Mouse (Mus musculus): ENCODE measurements at regions not wholly inside any gene's neighbourhood (a gene's known extent, or its start where the extent isn't known, plus 50 kb on each side); places are given as distances from the start of the nearest gene placed in this dataset.

GRCm38 (mm10) chr9:30848249-30848648 is 74.0 kb downstream of the Adamts15 start:
- DNase-seq (ENCODE audit: low spot score in 2 of 2) = no peak
- intact Hi-C loops (cut with DNase I) = no loop called here

- no peak for DNase-seq (ENCODE audit: low spot score in 2 of 2)
- intact Hi-C loops (cut with DNase I) = no loop called here
These were observed 76.5 kb downstream of the Adamts15 start for GRCm38 (mm10) chr9:30845609-30846290.

- peak in 1 of 2 experiments; percentile 13 for DNase-seq (ENCODE audit: low spot score in 2 of 2)
These were observed 78.1 kb downstream of the Adamts15 start for GRCm38 (mm10) chr9:30844079-30844563.

GRCm38 (mm10) chr9:30834908-30835307 is 87.3 kb downstream of the Adamts15 start:
- intact Hi-C loops (cut with DNase I) = no loop called here
- no peak for DNase-seq (ENCODE audit: low spot score in 2 of 2)

More at GRCm38 (mm10) chr9:30844079-30844563, 78.1 kb downstream of the Adamts15 start:
- intact Hi-C loops (cut with DNase I) = no loop called here

GRCm38 (mm10) chr9:30834565-30834905 is 87.7 kb downstream of the Adamts15 start:
- DNase-seq (ENCODE audit: low spot score in 2 of 2) = no peak
- intact Hi-C loops (cut with DNase I) = no loop called here

- no peak for DNase-seq (ENCODE audit: low spot score in 2 of 2)
- intact Hi-C loops (cut with DNase I) = no loop called here
These were observed 88.3 kb downstream of the Adamts15 start for GRCm38 (mm10) chr9:30833836-30834564.

- intact Hi-C loops (cut with DNase I) = no loop called here
- no peak for DNase-seq (ENCODE audit: low spot score in 2 of 2)
These were observed 92.9 kb downstream of the Adamts15 start for GRCm38 (mm10) chr9:30829158-30829870.

- no peak for DNase-seq (ENCODE audit: low spot score in 2 of 2)
- intact Hi-C loops (cut with DNase I) = no loop called here
These were observed 94.5 kb downstream of the Adamts15 start for GRCm38 (mm10) chr9:30827780-30828179.

- no peak for DNase-seq (ENCODE audit: low spot score in 2 of 2)
- intact Hi-C loops (cut with DNase I) = no loop called here
These were observed 98.1 kb downstream of the Adamts15 start for GRCm38 (mm10) chr9:30824056-30824625.

- DNase-seq (ENCODE audit: low spot score in 2 of 2) = no peak
- intact Hi-C loops (cut with DNase I) = no loop called here
These were observed 101.4 kb downstream of the Adamts15 start for GRCm38 (mm10) chr9:30820806-30821375.

- no peak for DNase-seq (ENCODE audit: low spot score in 2 of 2)
- intact Hi-C loops (cut with DNase I) = no loop called here
These were observed 109.0 kb downstream of the Adamts15 start for GRCm38 (mm10) chr9:30813246-30813645.

- no peak for DNase-seq (ENCODE audit: low spot score in 2 of 2)
- intact Hi-C loops (cut with DNase I) = no loop called here
These were observed 111.4 kb downstream of the Adamts15 start for GRCm38 (mm10) chr9:30810843-30811242.

GRCm38 (mm10) chr9:30810290-30810689 is 112.0 kb downstream of the Adamts15 start:
- DNase-seq (ENCODE audit: low spot score in 2 of 2) = no peak
- intact Hi-C loops (cut with DNase I) = no loop called here

GRCm38 (mm10) chr9:30808863-30809491 is 113.3 kb downstream of the Adamts15 start:
- no peak for DNase-seq (ENCODE audit: low spot score in 2 of 2)
- intact Hi-C loops (cut with DNase I) = no loop called here

- intact Hi-C loops (cut with DNase I) = no loop called here
- peak in 1 of 2 experiments; percentile 4 for DNase-seq (ENCODE audit: low spot score in 2 of 2)
These were observed 118.3 kb downstream of the Adamts15 start for GRCm38 (mm10) chr9:30803755-30804532.

GRCm38 (mm10) chr9:30802826-30803225 is 119.4 kb downstream of the Adamts15 start:
- no peak for DNase-seq (ENCODE audit: low spot score in 2 of 2)
- intact Hi-C loops (cut with DNase I) = no loop called here

- intact Hi-C loops (cut with DNase I) = no loop called here
- DNase-seq (ENCODE audit: low spot score in 2 of 2) = no peak
These were observed 127.4 kb downstream of the Adamts15 start for GRCm38 (mm10) chr9:30794701-30795407.

GRCm38 (mm10) chr9:30781221-30781620 is 141.0 kb downstream of the Adamts15 start:
- intact Hi-C loops (cut with DNase I) = no loop called here
- DNase-seq (ENCODE audit: low spot score in 2 of 2) = no peak
